Mouse (Mus musculus) bone marrow, adult 2 months (tissue): ENCODE data around the gene Junb. TPM values are rescaled to one million over a fixed set of nuclear protein-coding genes. Genes with fewer than 3 reads are reported as not detected.
A peak's percentile ranks its signal among the peaks of the same experiment; 100 is the strongest.

Experiments
- H3K27ac ChIP-seq: fragments of 200-500 bp; 2 replicates; pipeline ENCODE4 v1.5.1; 2012; ENCODE audit warnings: low read depth, mild to moderate bottlenecking, control low read depth, inconsistent platforms, low read length; ENCODE audit not compliant: control insufficient read depth, poor library complexity, insufficient read depth
- H3K4me1 ChIP-seq: fragments of 200-500 bp; 2 replicates; pipeline ENCODE4 v1.6.1; 2011; ENCODE audit warnings: low read length; ENCODE audit not compliant: control insufficient read depth, insufficient read depth
- H3K4me3 ChIP-seq: fragments of 200-500 bp; replicated peaks from 2 replicates; pipeline ENCODE3; 2011; ENCODE audit warnings: mild to moderate bottlenecking, low read depth, low read length, control low read depth; ENCODE audit not compliant: control insufficient read depth
- CTCF ChIP-seq: fragments of 200-500 bp; IDR thresholded peaks from 2 replicates; pipeline ENCODE4 v1.5.1; 2011; ENCODE audit warnings: low read length, control low read depth; ENCODE audit not compliant: control insufficient read depth, insufficient read depth
- POLR2A ChIP-seq: fragments of 200-500 bp; IDR thresholded peaks from 2 replicates; pipeline ENCODE4 v1.6.1; 2011; ENCODE audit warnings: low read depth, mild to moderate bottlenecking, control low read depth, low read length, borderline replicate concordance; ENCODE audit not compliant: control insufficient read depth
- WGBS: fragments of 180-500 bp; shearing (Covaris S2); methylation state at CpG from one replicate; pipeline ENCODE4 v1.1.7; 2018; 5-methylcytosine and 5-hydroxymethylcytosine counted together
- polyA plus RNA-seq: library from polyadenylated mRNA; stranded (reverse); fragments of >200 nt; gene quantifications from 2 replicates; pipeline ENCODE4 v1.2.4, GENCODE M21; 2011; ENCODE audit warnings: low replicate concordance; ENCODE audit not compliant: missing spikeins, insufficient read depth, insufficient read length

Gene Junb
- polyA plus RNA-seq, 1 experiment = 18.4 TPM

GRCm38 (mm10) chr8:85016724-85017123, 38.2 kb upstream of the Junb start:
- TF ChIP-seq CTCF (no peak), POLR2A (no peak)
- H3K4me3 ChIP-seq = no peak overlapping the region
- 73% methylated on average over 10 of the region's 10 CpGs for WGBS
- no peak overlapping the region for H3K27ac ChIP-seq
- no peaks in the 10 kb centered on the region for H3K4me1 ChIP-seq

DNA sequence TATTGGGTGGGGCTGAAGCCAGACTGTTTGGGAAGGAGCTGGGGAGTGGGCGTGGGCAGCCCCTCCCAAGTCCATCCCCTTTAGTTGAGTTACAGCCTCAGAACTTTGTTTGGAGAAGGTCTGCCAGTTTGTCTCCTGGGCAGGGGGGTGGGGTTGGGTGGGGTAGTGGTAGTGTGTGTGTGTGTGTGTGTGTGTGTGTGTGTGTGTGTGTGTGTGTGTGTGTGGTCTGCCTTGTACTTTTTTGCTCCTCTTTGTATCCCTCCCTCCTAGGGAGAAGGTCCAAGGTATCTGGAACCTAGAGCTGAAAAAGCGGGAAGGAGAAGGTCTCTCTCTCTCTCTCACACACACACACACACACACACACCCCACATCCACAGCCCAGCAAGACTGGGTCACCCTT, 35.9 kb upstream of the Junb start, which contains the start of gene Best2:
TSS of gene Best2 (minus strand) at position 101 of the 400 bp plus-strand sequence.
- Histone ChIP-seq H3K4me3 (no peak within 1 kb of the TSS), H3K27ac (no peak within 1 kb of the TSS), H3K4me1 (no peaks in the 10 kb centered on the region)
- no peak for TF ChIP-seq POLR2A
- TF ChIP-seq CTCF = no peak
- 49% methylated on average over 2 of the region's 2 CpGs for WGBS

DNA sequence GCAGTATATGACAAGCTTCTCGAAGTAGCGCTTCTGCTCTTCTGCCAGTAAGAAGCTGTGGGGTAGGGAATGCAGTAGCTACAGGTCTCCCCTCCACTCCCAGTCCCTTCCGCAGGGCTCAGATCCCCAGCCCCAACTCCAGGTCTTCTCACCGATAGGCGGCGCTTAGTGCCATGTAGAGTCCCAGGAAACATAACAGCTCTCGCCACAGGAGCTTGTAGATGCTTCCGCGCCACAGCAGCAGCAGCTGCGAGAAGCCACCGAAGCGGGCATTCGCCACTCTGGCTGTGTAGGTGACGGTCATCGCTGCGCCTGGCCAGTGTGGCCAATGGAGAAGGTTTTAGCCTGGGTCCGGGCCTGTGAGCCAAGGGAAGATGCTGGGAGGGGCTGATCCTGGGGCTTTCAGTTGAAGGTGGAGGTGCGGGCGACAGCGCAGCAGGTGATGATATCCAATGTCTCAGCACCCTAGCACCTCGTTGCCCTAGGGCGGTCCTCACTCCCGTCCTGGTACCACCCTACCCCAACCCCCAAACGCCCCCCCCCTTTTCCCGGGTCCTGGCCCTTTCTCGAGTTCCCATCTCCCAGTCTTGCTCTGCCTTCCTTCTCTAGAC, 34.8 kb upstream of the Junb start:
- TF ChIP-seq CTCF (peak; percentile 65), POLR2A (no peak)
- Histone ChIP-seq H3K27ac (no peak overlapping the region), H3K4me3 (no peak overlapping the region), H3K4me1 (no peaks in the 10 kb centered on the region)
- WGBS = 6% methylated on average over 26 of the region's 26 CpGs

DNA sequence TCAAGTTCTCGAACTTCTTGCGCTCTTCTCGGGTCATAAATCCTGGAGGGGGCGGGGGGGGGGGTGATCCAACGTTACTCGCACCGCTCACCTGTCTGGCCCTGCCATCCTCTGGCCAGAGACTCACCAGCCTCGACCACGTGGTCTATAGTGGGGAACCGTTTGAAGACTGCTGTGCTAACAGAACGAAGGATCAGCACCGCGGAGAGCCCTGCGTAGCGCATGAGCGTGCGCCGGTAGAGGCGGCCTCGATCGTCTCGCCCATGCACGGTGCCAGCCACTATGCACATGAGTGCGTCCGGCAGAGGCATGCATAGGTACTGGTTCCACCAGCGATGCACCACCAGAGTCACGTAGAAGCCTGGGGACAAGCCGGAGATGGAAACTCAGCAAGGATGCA, 32.7 kb upstream of the Junb start:
- no peak overlapping the region for H3K27ac ChIP-seq
- H3K4me3 ChIP-seq = no peak overlapping the region
- H3K4me1 ChIP-seq = no peaks in the 10 kb centered on the region; the same call in 1 of the 2 replicates
- TF ChIP-seq CTCF (no peak), POLR2A (no peak)
- WGBS = 12% methylated on average over 28 of the region's 28 CpGs

GRCm38 (mm10) chr8:85007686-85008085, 29.2 kb upstream of the Junb start:
- 34% methylated on average over 25 of the region's 25 CpGs for WGBS
- H3K27ac ChIP-seq = no peak overlapping the region; the same call in 1 of the 2 replicates
- no peak overlapping the region for H3K4me3 ChIP-seq
- TF ChIP-seq POLR2A (no peak), CTCF (peak; percentile 48; the same call in 1 of the 2 replicates)
- H3K4me1 ChIP-seq = no peaks in the 10 kb centered on the region; the same call in 1 of the 2 replicates

GRCm38 (mm10) chr8:84997649-84998295, 19.3 kb upstream of the Junb start:
- Histone ChIP-seq H3K4me3 (no peak overlapping the region), H3K4me1 (peaks cover 1% of the 10 kb centered on the region), H3K27ac (no peak overlapping the region)
- 4% methylated on average over 19 of the region's 19 CpGs for WGBS
- TF ChIP-seq CTCF = peak; percentile 99
- peak; percentile 38; the same call in 1 of the 2 replicates for TF ChIP-seq POLR2A

- TF ChIP-seq CTCF (no peak), POLR2A (no peak)
- 86% methylated on average over 5 of the region's 5 CpGs for WGBS
- Histone ChIP-seq H3K4me1 (peaks cover 1% of the 10 kb centered on the region), H3K27ac (no peak overlapping the region), H3K4me3 (no peak overlapping the region)
Observed at GRCm38 (mm10) chr8:84996978-84997377, 18.5 kb upstream of the Junb start.

DNA sequence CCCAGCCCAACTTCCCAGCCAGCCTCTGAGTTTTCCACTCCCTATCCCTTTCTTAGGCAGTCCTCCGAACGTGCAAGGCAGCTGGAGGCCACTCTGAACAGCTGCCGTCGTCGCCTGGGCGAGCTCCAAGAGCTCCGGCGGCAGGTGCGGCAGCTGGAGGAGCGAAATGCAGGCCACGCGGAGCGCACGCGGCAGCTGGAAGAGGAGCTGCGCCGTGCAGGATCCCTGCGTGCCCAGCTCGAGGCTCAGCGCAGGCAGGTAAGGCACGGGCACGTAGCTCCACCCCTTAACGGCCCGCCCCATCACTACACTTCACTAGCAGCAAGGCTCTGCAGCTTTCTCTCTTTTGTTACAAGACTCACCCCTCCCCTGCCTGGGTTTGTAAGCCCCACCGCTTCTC, 17.2 kb upstream of the Junb start:
- Histone ChIP-seq H3K4me3 (no peak overlapping the region), H3K4me1 (peaks cover 3% of the 10 kb centered on the region), H3K27ac (no peak overlapping the region)
- no peak for TF ChIP-seq CTCF
- no peak for TF ChIP-seq POLR2A
- WGBS = 87% methylated on average over 25 of the region's 25 CpGs
